Mouse (Mus musculus): Measurements from ENCODE around the gene Cxcl15. TPM values are rescaled to one million over a fixed set of nuclear protein-coding genes. Genes with fewer than 3 reads are reported as not detected.

Gene Cxcl15
- total and polyA plus RNA-seq, 3 experiments, result not detected

DNA sequence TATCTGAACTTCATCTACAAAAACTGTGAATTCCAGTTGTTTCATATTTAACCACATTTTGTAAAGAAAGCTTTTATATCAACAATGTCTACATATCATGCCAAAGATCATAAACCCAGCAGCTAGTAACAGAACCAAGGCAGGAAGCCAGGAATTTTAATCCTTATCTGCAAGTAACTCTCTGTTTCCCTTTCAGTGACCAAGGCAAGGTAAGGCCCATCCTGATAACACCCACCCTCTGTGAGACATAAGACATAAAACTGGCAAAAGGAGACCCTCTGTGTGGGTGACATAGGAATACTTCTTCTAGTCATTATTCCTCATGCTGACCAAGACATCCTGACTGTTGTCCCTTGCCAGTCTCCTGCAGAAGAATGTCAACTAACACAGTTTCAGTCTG lies 10.2 kb downstream of the Cxcl15 start:
- dilution Hi-C loops (cut with MboI; ENCODE audit: extremely low pct_ligation_motif_present, extremely low pct_unique_long_range_greater_than_20kb, low sequenced_read_pairs), result no loop called here
- H3K79me2 ChIP-seq (replicated peaks; ENCODE audit: control insufficient read depth, extremely low read depth, insufficient read depth, poor library complexity, severe bottlenecking), result no peaks in the 10 kb centered on the region
- no peaks in the 10 kb centered on the region for H3K9me3 ChIP-seq (replicated peaks; ENCODE audit: low read length)
- no peak overlapping the region for H3K27ac ChIP-seq (ENCODE audit: insufficient read depth, low read depth)
- TF ChIP-seq MAFK (IDR thresholded peaks at IDR 0.05; ENCODE audit: insufficient replicate concordance, low read length) (no peak), USF2 (conservative IDR thresholded peaks at IDR 0.05; ENCODE audit: low read depth, low read length) (no peak), ZMIZ1 (IDR thresholded peaks at IDR 0.05; ENCODE audit: low read depth, low read length) (no peak), MXI1 (IDR thresholded peaks at IDR 0.05; ENCODE audit: low read depth, low read length) (no peak), UBTF (IDR thresholded peaks at IDR 0.05; ENCODE audit: low read depth, low read length) (no peak), TCF12 (IDR thresholded peaks at IDR 0.05; ENCODE audit: low read depth, low read length) (no peak), CHD1 (IDR thresholded peaks at IDR 0.05; ENCODE audit: low read depth, low read length) (no peak), JUND (conservative IDR thresholded peaks at IDR 0.05; ENCODE audit: low read depth, low read length) (no peak), EP300 (IDR thresholded peaks at IDR 0.05; ENCODE audit: low read length) (no peak), ZC3H11A (IDR thresholded peaks at IDR 0.05; ENCODE audit: low read depth, low read length) (no peak), CTCF (conservative IDR thresholded peaks at IDR 0.05 in 1 of 2, IDR thresholded peaks at IDR 0.05 in 1 of 2; ENCODE audit: low read depth in 2 of 2, low read length in 2 of 2) (no peak), TBP (conservative IDR thresholded peaks at IDR 0.05; ENCODE audit: low read depth, low read length) (no peak), USF1 (IDR thresholded peaks at IDR 0.05; ENCODE audit: low read depth, low read length) (no peak), MAZ (IDR thresholded peaks at IDR 0.05; ENCODE audit: low read depth, low read length) (no peak), MEF2A (IDR thresholded peaks at IDR 0.05; ENCODE audit: borderline replicate concordance, low read depth, low read length) (no peak), RCOR1 (conservative IDR thresholded peaks at IDR 0.05; ENCODE audit: low read depth, low read length) (no peak), ELF1 (IDR thresholded peaks at IDR 0.05; ENCODE audit: low read depth, low read length) (no peak)
- no peaks in the 10 kb centered on the region for H3K27me3 ChIP-seq (replicated peaks)
- H3K9ac ChIP-seq (ENCODE audit: insufficient read depth, low read depth), result no peak overlapping the region
- no peaks in the 10 kb centered on the region for H3K36me3 ChIP-seq (replicated peaks in 1 of 2; ENCODE audit: control insufficient read depth in 1 of 2, insufficient read depth in 1 of 2, low read length in 1 of 2)
- no peak overlapping the region for H3K4me3 ChIP-seq (replicated peaks in 1 of 3; ENCODE audit: low read depth in 2 of 3, low read length in 2 of 3, poor library complexity in 1 of 3)
- in situ Hi-C loops (cut with MboI; ENCODE audit: low pct_ligation_motif_present, low pct_unique_long_range_greater_than_20kb, low sequenced_read_pairs), result no loop called here
- DNase-seq (ENCODE audit: extremely low read depth), result no peak
- no peaks in the 10 kb centered on the region for H3K4me1 ChIP-seq (ENCODE audit: control insufficient read depth in 1 of 2, insufficient read depth in 2 of 2)
- no peak overlapping the region for H3K4me2 ChIP-seq (ENCODE audit: insufficient read depth, low read depth, poor library complexity, severe bottlenecking)

- Histone ChIP-seq H3K27ac (ENCODE audit: insufficient read depth, low read depth) (no peak overlapping the region), H3K79me2 (replicated peaks; ENCODE audit: control insufficient read depth, extremely low read depth, insufficient read depth, poor library complexity, severe bottlenecking) (no peaks in the 10 kb centered on the region), H3K4me2 (ENCODE audit: insufficient read depth, low read depth, poor library complexity, severe bottlenecking) (no peak overlapping the region), H3K4me1 (ENCODE audit: control insufficient read depth in 1 of 2, insufficient read depth in 2 of 2) (no peaks in the 10 kb centered on the region), H3K9me3 (replicated peaks; ENCODE audit: low read length) (no peaks in the 10 kb centered on the region), H3K9ac (ENCODE audit: insufficient read depth, low read depth) (no peak overlapping the region), H3K36me3 (replicated peaks in 1 of 2; ENCODE audit: control insufficient read depth in 1 of 2, insufficient read depth in 1 of 2, low read length in 1 of 2) (no peaks in the 10 kb centered on the region), H3K4me3 (replicated peaks in 1 of 3; ENCODE audit: low read depth in 2 of 3, low read length in 2 of 3, poor library complexity in 1 of 3) (no peak overlapping the region), H3K27me3 (replicated peaks) (no peaks in the 10 kb centered on the region)
- in situ Hi-C loops (cut with MboI; ENCODE audit: low pct_ligation_motif_present, low pct_unique_long_range_greater_than_20kb, low sequenced_read_pairs) (no loop called here), dilution Hi-C loops (cut with MboI; ENCODE audit: extremely low pct_ligation_motif_present, extremely low pct_unique_long_range_greater_than_20kb, low sequenced_read_pairs) (no loop called here)
- TF ChIP-seq RAD21 (IDR thresholded peaks at IDR 0.05; ENCODE audit: low read depth, low read length), result no peak
- TF ChIP-seq MXI1 (IDR thresholded peaks at IDR 0.05; ENCODE audit: low read depth, low read length), result no peak
- TF ChIP-seq UBTF (IDR thresholded peaks at IDR 0.05; ENCODE audit: low read depth, low read length), result no peak
- no peak for TF ChIP-seq ZNF384 (IDR thresholded peaks at IDR 0.05; ENCODE audit: low read depth, low read length)
- no peak for DNase-seq (ENCODE audit: extremely low read depth)
These were observed 11.7 kb downstream of the Cxcl15 start for GRCm38 (mm10) chr5:90806050-90806449.
